Mouse (Mus musculus): ENCODE results near the gene Prdm4. TPM values are rescaled to one million over a fixed set of nuclear protein-coding genes. Genes with fewer than 3 reads are reported as not detected.

Gene Prdm4
- total RNA-seq (2014; fragmentation: Nextera tagmentation) (39.1 and 41.2 TPM in 2 replicates), total RNA-seq (2017) (32.6 and 42.3 TPM in 2 replicates), polyA plus RNA-seq (2012) (10.4 and 14.3 TPM in 2 replicates)

DNA sequence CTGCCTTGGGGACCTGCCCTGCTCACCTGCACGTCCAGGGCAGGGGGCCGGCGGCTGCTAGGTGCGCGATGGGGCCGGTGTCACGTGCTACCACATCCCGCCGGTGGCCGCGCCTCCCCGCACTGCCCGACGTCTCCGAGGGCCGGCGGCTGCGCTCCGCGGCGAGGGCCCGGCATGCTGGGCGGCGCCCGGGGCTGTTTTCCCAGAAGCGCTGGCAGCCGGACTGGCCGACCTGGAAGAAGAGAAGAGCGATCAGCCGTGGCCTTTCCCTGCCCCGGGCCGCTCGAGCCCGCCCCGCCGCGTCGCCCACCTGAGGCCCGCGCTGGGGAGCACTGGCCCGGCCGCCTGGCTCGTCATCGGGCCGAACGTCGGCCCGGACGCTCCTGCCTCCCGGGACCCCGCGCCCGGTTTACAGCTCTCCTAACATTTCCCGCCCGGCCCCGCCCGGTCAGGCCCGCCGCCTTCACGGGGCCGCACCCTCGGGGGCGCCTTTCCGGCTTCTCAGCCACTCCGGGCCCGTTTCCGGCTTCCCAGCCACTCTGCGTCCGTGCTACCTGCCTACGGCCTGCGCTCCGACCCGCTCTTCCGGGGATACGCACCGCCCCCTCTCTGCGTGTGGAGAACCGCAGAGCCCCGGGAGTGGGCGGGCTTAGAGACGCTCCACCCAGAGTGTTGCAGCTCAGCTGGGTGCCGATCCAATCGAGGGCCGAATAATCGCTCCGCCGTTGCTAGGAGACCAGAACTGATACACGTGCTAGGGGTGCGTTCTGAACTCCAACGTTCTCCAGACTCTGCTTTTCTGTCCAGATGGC is at the start of gene Prdm4:
Gene Prdm4, minus strand, starts transcription at position 645 of the 812 bp plus-strand sequence.
- Histone ChIP-seq H3K27me3 (ENCODE audit: insufficient read depth, low read length) (peaks cover 8% of the 10 kb centered on the region), H3K4me1 (ENCODE audit: insufficient read depth, low read depth, low read length) (peaks cover 21% of the 10 kb centered on the region), H3K4me3 (ENCODE audit: low read depth, low read length) (peak within 1 kb of the TSS; percentile 94), H3K36me3 (replicated peaks) (peaks cover 32% of the 10 kb centered on the region), H3K9me3 (replicated peaks) (no peaks in the 10 kb centered on the region)
- ATAC-seq (ENCODE audit: extremely low read depth, insufficient number of reproducible peaks, low FRiP score, poor library complexity, severe bottlenecking) = peak; percentile 100
- peak; percentile 93 for DNase-seq (ENCODE audit: low spot score)
- TF ChIP-seq POLR2AphosphoS5 (IDR thresholded peaks at IDR 0.05; ENCODE audit: insufficient replicate concordance, low read depth, low read length) (no peak), CTCF (IDR thresholded peaks at IDR 0.05; ENCODE audit: low read depth, low read length) (no peak), GATA1 (IDR thresholded peaks at IDR 0.05; ENCODE audit: borderline replicate concordance, low read length) (no peak), GATA2 (IDR thresholded peaks at IDR 0.05; ENCODE audit: borderline replicate concordance, low read depth, low read length) (no peak), TAL1 (conservative IDR thresholded peaks at IDR 0.05; ENCODE audit: low read depth, low read length) (no peak)

DNA sequence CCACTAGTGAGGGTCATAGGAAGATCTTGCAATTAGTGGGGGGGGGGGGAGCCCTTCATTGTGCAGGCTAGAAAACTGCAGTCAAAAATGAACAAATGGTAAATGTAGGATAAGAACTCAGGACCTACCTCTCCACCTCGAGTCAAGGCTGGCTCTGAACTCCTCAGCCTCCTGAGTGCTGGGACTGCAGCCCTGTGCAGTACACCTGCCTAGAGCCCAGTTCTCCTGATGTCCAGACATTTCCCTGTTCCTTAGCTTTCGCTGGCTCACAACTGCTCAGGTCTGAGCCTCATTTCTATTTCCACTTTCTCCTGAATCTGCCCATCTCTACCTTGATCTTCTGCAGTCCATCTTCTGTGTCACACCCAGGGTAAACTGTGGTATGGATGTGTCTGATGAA is 49.5 kb upstream of the Prdm4 start:
- TF ChIP-seq POLR2AphosphoS5 (IDR thresholded peaks at IDR 0.05; ENCODE audit: insufficient replicate concordance, low read depth, low read length) = no peak
- no peak for TF ChIP-seq GATA1 (IDR thresholded peaks at IDR 0.05; ENCODE audit: borderline replicate concordance, low read length)
- TF ChIP-seq CTCF (IDR thresholded peaks at IDR 0.05; ENCODE audit: low read depth, low read length) = no peak
- no peak for TF ChIP-seq TAL1 (conservative IDR thresholded peaks at IDR 0.05; ENCODE audit: low read depth, low read length)
- no peak for TF ChIP-seq GATA2 (IDR thresholded peaks at IDR 0.05; ENCODE audit: borderline replicate concordance, low read depth, low read length)
- H3K27me3 ChIP-seq (ENCODE audit: insufficient read depth, low read length) = peaks cover 46% of the 10 kb centered on the region
- no peaks in the 10 kb centered on the region for H3K36me3 ChIP-seq (replicated peaks)
- H3K4me3 ChIP-seq (ENCODE audit: low read depth, low read length) = no peak overlapping the region
- H3K4me1 ChIP-seq (ENCODE audit: insufficient read depth, low read depth, low read length) = no peaks in the 10 kb centered on the region
- ATAC-seq (ENCODE audit: extremely low read depth, insufficient number of reproducible peaks, low FRiP score, poor library complexity, severe bottlenecking) (no peak), DNase-seq (ENCODE audit: low spot score) (no peak)
- no peaks in the 10 kb centered on the region for H3K9me3 ChIP-seq (replicated peaks)

DNA sequence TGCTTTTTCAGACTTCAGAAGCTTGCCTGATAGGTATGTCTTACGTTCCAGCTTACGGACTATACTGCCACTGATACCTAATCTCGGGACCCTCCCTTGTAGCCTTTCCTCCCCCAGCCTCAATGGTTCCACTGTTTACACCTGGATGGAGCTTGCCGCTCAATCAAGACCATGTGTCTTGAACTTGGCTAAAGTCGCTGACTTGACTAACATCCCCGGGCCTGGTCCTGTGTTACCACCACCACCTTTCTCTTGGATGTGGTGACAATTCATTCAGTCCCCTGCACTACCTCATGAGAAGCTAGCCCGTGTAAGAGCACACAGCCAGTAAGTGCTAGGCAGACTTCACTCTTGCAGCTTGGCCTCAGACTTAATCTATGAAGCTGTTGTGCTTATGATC is 47.4 kb upstream of the Prdm4 start:
- Histone ChIP-seq H3K4me3 (ENCODE audit: low read depth, low read length) (no peak overlapping the region), H3K4me1 (ENCODE audit: insufficient read depth, low read depth, low read length) (peaks cover 3% of the 10 kb centered on the region; the same call in 1 of the 2 replicates), H3K36me3 (replicated peaks) (no peaks in the 10 kb centered on the region), H3K27me3 (ENCODE audit: insufficient read depth, low read length) (peaks cover 40% of the 10 kb centered on the region), H3K9me3 (replicated peaks) (no peaks in the 10 kb centered on the region)
- DNase-seq (ENCODE audit: low spot score) = no peak
- no peak for TF ChIP-seq CTCF (IDR thresholded peaks at IDR 0.05; ENCODE audit: low read depth, low read length)
- TF ChIP-seq GATA2 (IDR thresholded peaks at IDR 0.05; ENCODE audit: borderline replicate concordance, low read depth, low read length) = no peak
- TF ChIP-seq GATA1 (IDR thresholded peaks at IDR 0.05; ENCODE audit: borderline replicate concordance, low read length) = no peak
- no peak for TF ChIP-seq TAL1 (conservative IDR thresholded peaks at IDR 0.05; ENCODE audit: low read depth, low read length)
- no peak for TF ChIP-seq POLR2AphosphoS5 (IDR thresholded peaks at IDR 0.05; ENCODE audit: insufficient replicate concordance, low read depth, low read length)
- no peak for ATAC-seq (ENCODE audit: extremely low read depth, insufficient number of reproducible peaks, low FRiP score, poor library complexity, severe bottlenecking)

DNA sequence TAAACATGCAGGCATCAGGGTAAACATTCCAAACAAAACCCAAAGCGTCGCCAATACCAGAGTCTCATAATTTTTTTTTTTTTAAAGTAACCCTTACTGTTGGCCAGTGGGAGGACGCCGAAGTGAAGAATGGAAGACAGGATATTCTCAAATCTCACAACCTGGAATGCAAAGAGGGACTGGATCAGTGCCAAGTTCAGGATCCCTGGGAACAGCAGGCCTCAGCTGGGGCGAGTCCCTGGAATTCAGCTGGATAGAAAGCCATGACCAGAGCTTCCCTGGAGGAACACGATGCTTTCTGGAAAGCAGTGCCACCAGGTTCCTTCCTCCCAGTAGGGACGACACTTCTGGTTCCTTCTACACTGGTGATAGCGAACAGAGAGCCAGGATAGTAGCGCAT is 46.0 kb upstream of the Prdm4 start:
- no peak for TF ChIP-seq POLR2AphosphoS5 (IDR thresholded peaks at IDR 0.05; ENCODE audit: insufficient replicate concordance, low read depth, low read length)
- TF ChIP-seq GATA2 (IDR thresholded peaks at IDR 0.05; ENCODE audit: borderline replicate concordance, low read depth, low read length) = no peak
- TF ChIP-seq GATA1 (IDR thresholded peaks at IDR 0.05; ENCODE audit: borderline replicate concordance, low read length) = no peak
- TF ChIP-seq TAL1 (conservative IDR thresholded peaks at IDR 0.05; ENCODE audit: low read depth, low read length) = no peak
- no peak for TF ChIP-seq CTCF (IDR thresholded peaks at IDR 0.05; ENCODE audit: low read depth, low read length)
- ATAC-seq (ENCODE audit: extremely low read depth, insufficient number of reproducible peaks, low FRiP score, poor library complexity, severe bottlenecking) (no peak), DNase-seq (ENCODE audit: low spot score) (no peak)
- Histone ChIP-seq H3K4me1 (ENCODE audit: insufficient read depth, low read depth, low read length) (peaks cover 6% of the 10 kb centered on the region; the same call in 1 of the 2 replicates), H3K9me3 (replicated peaks) (no peaks in the 10 kb centered on the region), H3K4me3 (ENCODE audit: low read depth, low read length) (no peak overlapping the region), H3K27me3 (ENCODE audit: insufficient read depth, low read length) (peaks cover 34% of the 10 kb centered on the region), H3K36me3 (replicated peaks) (no peaks in the 10 kb centered on the region)

DNA sequence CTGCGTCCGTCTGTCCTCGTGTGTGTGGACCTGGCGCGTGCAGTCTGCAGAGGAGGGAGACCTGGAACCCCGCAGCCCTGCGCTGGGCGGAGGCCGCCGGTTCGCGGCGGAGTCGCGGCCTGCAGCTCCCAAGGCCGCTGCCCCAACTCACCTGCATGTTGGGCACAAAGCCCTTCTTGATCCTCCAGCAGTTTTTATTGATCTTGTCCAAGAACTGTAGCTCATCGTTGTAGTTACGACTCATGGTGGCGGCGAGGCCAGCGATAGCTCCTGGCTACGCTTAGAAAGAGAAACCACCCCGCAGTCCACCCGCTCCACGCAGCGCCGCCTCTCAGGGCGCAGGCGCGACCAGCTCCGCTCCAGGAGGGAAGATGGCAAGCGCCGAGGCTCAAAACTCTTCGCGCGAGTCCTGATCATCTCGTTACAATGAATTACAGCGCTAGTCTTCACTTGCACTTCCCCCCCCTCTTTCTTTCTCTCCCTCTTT is 40.6 kb upstream of the Prdm4 start, which contains the start of gene Rtcb:
Gene Rtcb, minus strand, starts transcription at position 360 of the 487 bp plus-strand sequence.
- TF ChIP-seq CTCF (IDR thresholded peaks at IDR 0.05; ENCODE audit: low read depth, low read length) (no peak), TAL1 (conservative IDR thresholded peaks at IDR 0.05; ENCODE audit: low read depth, low read length) (no peak), POLR2AphosphoS5 (IDR thresholded peaks at IDR 0.05; ENCODE audit: insufficient replicate concordance, low read depth, low read length) (no peak), GATA2 (IDR thresholded peaks at IDR 0.05; ENCODE audit: borderline replicate concordance, low read depth, low read length) (no peak), GATA1 (IDR thresholded peaks at IDR 0.05; ENCODE audit: borderline replicate concordance, low read length) (no peak)
- ATAC-seq (ENCODE audit: extremely low read depth, insufficient number of reproducible peaks, low FRiP score, poor library complexity, severe bottlenecking) (peak; percentile 78), DNase-seq (ENCODE audit: low spot score) (peak; percentile 85)
- peaks cover 33% of the 10 kb centered on the region for H3K36me3 ChIP-seq (replicated peaks)
- no peaks in the 10 kb centered on the region for H3K9me3 ChIP-seq (replicated peaks)
- peak within 1 kb of the TSS; percentile 98 for H3K4me3 ChIP-seq (ENCODE audit: low read depth, low read length)
- peaks cover 7% of the 10 kb centered on the region for H3K27me3 ChIP-seq (ENCODE audit: insufficient read depth, low read length)
- H3K4me1 ChIP-seq (ENCODE audit: insufficient read depth, low read depth, low read length) = peaks cover 36% of the 10 kb centered on the region

DNA sequence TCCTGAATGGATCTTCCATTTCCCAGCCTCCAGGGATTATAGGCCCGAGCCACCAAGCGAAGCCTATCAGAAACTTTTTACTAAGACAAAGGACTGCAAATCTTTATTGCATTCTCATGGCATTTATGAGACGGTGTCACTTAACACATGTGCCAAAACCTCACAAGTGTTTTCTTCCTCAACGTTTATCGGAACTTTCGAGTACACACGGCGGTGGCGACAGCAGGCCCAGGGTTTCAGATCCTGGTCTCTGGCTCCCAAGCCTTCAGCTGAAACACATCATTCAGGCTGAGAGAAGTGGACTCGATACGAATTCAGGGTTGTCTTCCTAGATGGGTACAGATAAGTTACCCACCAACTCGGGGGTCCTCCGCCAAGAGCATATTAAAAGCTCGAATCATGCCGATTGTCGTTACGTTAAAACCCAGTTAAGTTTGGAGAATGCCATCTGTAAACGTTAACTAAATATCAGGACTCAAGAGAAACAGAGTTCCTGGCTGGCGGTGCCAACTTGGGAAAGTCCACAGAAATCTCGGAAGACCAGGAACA is 40.0 kb upstream of the Prdm4 start:
- Histone ChIP-seq H3K4me3 (ENCODE audit: low read depth, low read length) (peak overlapping the region; percentile 98), H3K4me1 (ENCODE audit: insufficient read depth, low read depth, low read length) (peaks cover 40% of the 10 kb centered on the region), H3K27me3 (ENCODE audit: insufficient read depth, low read length) (peaks cover 5% of the 10 kb centered on the region), H3K36me3 (replicated peaks) (peaks cover 38% of the 10 kb centered on the region), H3K9me3 (replicated peaks) (no peaks in the 10 kb centered on the region)
- TF ChIP-seq TAL1 (conservative IDR thresholded peaks at IDR 0.05; ENCODE audit: low read depth, low read length) (no peak), CTCF (IDR thresholded peaks at IDR 0.05; ENCODE audit: low read depth, low read length) (no peak), POLR2AphosphoS5 (IDR thresholded peaks at IDR 0.05; ENCODE audit: insufficient replicate concordance, low read depth, low read length) (no peak), GATA1 (IDR thresholded peaks at IDR 0.05; ENCODE audit: borderline replicate concordance, low read length) (no peak), GATA2 (IDR thresholded peaks at IDR 0.05; ENCODE audit: borderline replicate concordance, low read depth, low read length) (no peak)
- DNase-seq (ENCODE audit: low spot score) (no peak), ATAC-seq (ENCODE audit: extremely low read depth, insufficient number of reproducible peaks, low FRiP score, poor library complexity, severe bottlenecking) (no peak)

Measured in G1E (cell line).